Mouse (Mus musculus) heart, postnatal 0 days (tissue): Measurements from ENCODE around the gene Khnyn. TPM values are rescaled to one million over a fixed set of nuclear protein-coding genes. Genes with fewer than 3 reads are reported as not detected.
A peak's percentile ranks its signal among the peaks of the same experiment; 100 is the strongest.

Experiments
- ATAC-seq: fragments of 200-750 bp; cut with Nextera tagmentation; 2 replicates; pipeline ENCODE4 v1.8.0; 2017; ENCODE audit warnings: low read depth, moderate number of reproducible peaks, moderate library complexity; ENCODE audit not compliant: insufficient read depth
- DNase-seq: peaks from one replicate; pipeline ENCODE4 v3.0.0-alpha.2; 2016; ENCODE audit warnings: low spot score
- H3K27ac ChIP-seq: fragments of 300-500 bp; sonication (generic); 2 replicates; pipeline ENCODE4 v1.5.1; 2014; ENCODE audit warnings: low read depth, mild to moderate bottlenecking
- H3K27me3 ChIP-seq: fragments of 300-500 bp; sonication (generic); 2 replicates; pipeline ENCODE4 v1.6.1; 2014; ENCODE audit warnings: low read length, mixed read lengths; ENCODE audit not compliant: control insufficient read depth, insufficient read depth
- H3K36me3 ChIP-seq: fragments of 300-500 bp; sonication (generic); replicated peaks from 2 replicates; pipeline ENCODE4 v1.6.1; 2014; ENCODE audit warnings: low read length, mixed read lengths; ENCODE audit not compliant: control insufficient read depth, insufficient read depth
- H3K4me1 ChIP-seq: fragments of 300-500 bp; sonication (generic); 2 replicates; pipeline ENCODE4 v1.6.1; 2014; ENCODE audit warnings: antibody characterized with exemption; ENCODE audit not compliant: control insufficient read depth, insufficient read depth
- H3K4me2 ChIP-seq: fragments of 300-500 bp; sonication (generic); 2 replicates; pipeline ENCODE4 v1.6.1; 2014; ENCODE audit warnings: low read depth, mild to moderate bottlenecking, low read length, moderate library complexity
- H3K4me3 ChIP-seq: fragments of 300-500 bp; sonication (generic); 2 replicates; pipeline ENCODE4 v1.5.1; 2014; ENCODE audit warnings: low read depth, low read length
- H3K9ac ChIP-seq: fragments of 300-500 bp; sonication (generic); replicated peaks from 2 replicates; pipeline ENCODE4 v1.6.1; 2014; ENCODE audit warnings: low read depth, low read length, mixed read lengths
- H3K9me3 ChIP-seq: fragments of 300-500 bp; sonication (generic); replicated peaks from 2 replicates; pipeline ENCODE4 v1.6.1; 2016; ENCODE audit warnings: low read length; ENCODE audit not compliant: control insufficient read depth
- CTCF ChIP-seq: IDR thresholded peaks from 2 replicates; pipeline ENCODE4 v1.5.1; 2016; ENCODE audit warnings: antibody characterized with exemption, control low read depth, low read depth
- EP300 ChIP-seq: IDR thresholded peaks from 2 replicates; pipeline ENCODE4 v1.6.1; 2016; ENCODE audit warnings: antibody characterized with exemption, low read depth
- WGBS: fragments of 180-500 bp; shearing (Covaris S2); extraction: QIAGEN DNeasy Blood & Tissue Kit; methylation state at CpG from one replicate; pipeline ENCODE4 v1.1.7; 2014; 5-methylcytosine and 5-hydroxymethylcytosine counted together
- polyA plus RNA-seq: library from polyadenylated mRNA; unstranded; fragments of >200 nt; fragmentation: Nextera tagmentation; extraction: Ambion mirVana; gene quantifications from 2 replicates; pipeline ENCODE4 v1.2.1, GENCODE M21; 2015
- total RNA-seq: library from RNA; depleted of rRNA; stranded (reverse); fragments of >200 nt; gene quantifications from 2 replicates; pipeline ENCODE4 v1.2.3, GENCODE M21; 2014; ENCODE audit warnings: low replicate concordance

Gene Khnyn
- total and polyA plus RNA-seq, 2 experiments from 2014 or later, result 5.0 to 19.5 TPM

GRCm38 (mm10) chr14:55873714-55874683 is 10.7 kb upstream of the Khnyn start:
- TF ChIP-seq CTCF (peak; percentile 92), EP300 (no peak)
- Histone ChIP-seq H3K4me2 (peak overlapping the region; percentile 37), H3K9ac (no peak overlapping the region), H3K4me3 (no peak overlapping the region), H3K27ac (no peak overlapping the region), H3K27me3 (no peaks in the 10 kb centered on the region), H3K36me3 (peaks cover 37% of the 10 kb centered on the region), H3K4me1 (no peaks in the 10 kb centered on the region; the same call in 1 of the 2 replicates), H3K9me3 (no peaks in the 10 kb centered on the region)
- 10% methylated on average over 30 of the region's 30 CpGs for WGBS
- DNase-seq (peak; percentile 68), ATAC-seq (peak; percentile 70; the same call in 1 of the 2 replicates)

- H3K4me3 ChIP-seq, result no peak overlapping the region
- ATAC-seq (no peak), DNase-seq (no peak)
- H3K4me1 ChIP-seq, result no peaks in the 10 kb centered on the region; the same call in 1 of the 2 replicates
- no peak overlapping the region for H3K4me2 ChIP-seq
- H3K27ac ChIP-seq, result no peak overlapping the region
- TF ChIP-seq CTCF (no peak), EP300 (no peak)
- H3K9ac ChIP-seq, result no peak overlapping the region
- H3K27me3 ChIP-seq, result no peaks in the 10 kb centered on the region
- no peaks in the 10 kb centered on the region for H3K9me3 ChIP-seq
- peaks cover 1% of the 10 kb centered on the region for H3K36me3 ChIP-seq
- 10% methylated on average over 14 of the region's 14 CpGs for WGBS
These were observed 7.1 kb upstream of the Khnyn start for GRCm38 (mm10) chr14:55877469-55878315.

- ATAC-seq, result no peak
- Histone ChIP-seq H3K9me3 (no peaks in the 10 kb centered on the region), H3K27ac (no peak overlapping the region), H3K4me1 (no peaks in the 10 kb centered on the region; the same call in 1 of the 2 replicates), H3K27me3 (no peaks in the 10 kb centered on the region), H3K4me2 (no peak overlapping the region), H3K36me3 (no peaks in the 10 kb centered on the region), H3K4me3 (no peak overlapping the region), H3K9ac (no peak overlapping the region)
- 15% methylated on average over 7 of the region's 7 CpGs for WGBS
- TF ChIP-seq CTCF (peak; percentile 26; the same call in 1 of the 2 replicates), EP300 (no peak)
- no peak for DNase-seq
These were observed 6.3 kb upstream of the Khnyn start for GRCm38 (mm10) chr14:55878316-55878940.

- H3K9ac ChIP-seq, result no peak overlapping the region
- peak; percentile 88 for TF ChIP-seq CTCF
- TF ChIP-seq EP300, result no peak
- no peaks in the 10 kb centered on the region for H3K9me3 ChIP-seq
- H3K36me3 ChIP-seq, result no peaks in the 10 kb centered on the region
- no peak overlapping the region for H3K27ac ChIP-seq
- no peak overlapping the region for H3K4me3 ChIP-seq
- DNase-seq (peak; percentile 71), ATAC-seq (no peak)
- H3K4me1 ChIP-seq, result peaks cover 8% of the 10 kb centered on the region; the same call in 1 of the 2 replicates
- H3K4me2 ChIP-seq, result no peak overlapping the region
- 23% methylated on average over 1 of the region's 1 CpGs for WGBS
- no peaks in the 10 kb centered on the region for H3K27me3 ChIP-seq
These were observed 5.1 kb upstream of the Khnyn start for GRCm38 (mm10) chr14:55879623-55880022.

GRCm38 (mm10) chr14:55880982-55881381 is 3.8 kb upstream of the Khnyn start:
- DNase-seq, result no peak
- 62% methylated on average over 7 of the region's 8 CpGs for WGBS
- Histone ChIP-seq H3K27ac (no peak overlapping the region), H3K4me1 (peaks cover 8% of the 10 kb centered on the region; the same call in 1 of the 2 replicates), H3K9me3 (no peaks in the 10 kb centered on the region), H3K4me2 (no peak overlapping the region), H3K4me3 (no peak overlapping the region), H3K9ac (no peak overlapping the region), H3K27me3 (no peaks in the 10 kb centered on the region), H3K36me3 (no peaks in the 10 kb centered on the region)
- TF ChIP-seq EP300 (no peak), CTCF (no peak)
- ATAC-seq, result no peak
